Mouse (Mus musculus): ENCODE measurements around the gene Tmem200b. TPM values are rescaled to one million over a fixed set of nuclear protein-coding genes. Genes with fewer than 3 reads are reported as not detected.

The Tmem200b gene
- polyA plus RNA-seq, 1 experiment from 2014 or later = 6.0 TPM

GRCm38 (mm10) chr4:131885376-131885775 is 36.2 kb upstream of the Tmem200b start:
- H3K27ac ChIP-seq (replicated peaks) = no peak overlapping the region
- H3K9me3 ChIP-seq (replicated peaks) = no peaks in the 10 kb centered on the region
- H3K4me2 ChIP-seq (replicated peaks) = no peak overlapping the region
- H3K27me3 ChIP-seq = no peaks in the 10 kb centered on the region
- no peak overlapping the region for H3K9ac ChIP-seq
- H3K4me3 ChIP-seq (replicated peaks) = no peak overlapping the region
- H3K36me3 ChIP-seq = peaks cover 25% of the 10 kb centered on the region
- 79% methylated on average over 6 of the region's 6 CpGs for WGBS
- ATAC-seq (ENCODE audit: insufficient number of reproducible peaks, low FRiP score, low TSS enrichment, low read depth) = no peak
- peaks cover 19% of the 10 kb centered on the region for H3K4me1 ChIP-seq

- ATAC-seq (ENCODE audit: insufficient number of reproducible peaks, low FRiP score, low TSS enrichment, low read depth) = no peak
- no peak overlapping the region for H3K9ac ChIP-seq
- no peak overlapping the region for H3K27ac ChIP-seq (replicated peaks)
- WGBS = 78% methylated on average over 1 of the region's 1 CpGs
- peaks cover 4% of the 10 kb centered on the region; the same call in 1 of the 2 replicates for H3K4me1 ChIP-seq
- no peak overlapping the region for H3K4me3 ChIP-seq (replicated peaks)
- no peak overlapping the region for H3K4me2 ChIP-seq (replicated peaks)
- no peaks in the 10 kb centered on the region for H3K27me3 ChIP-seq
- H3K9me3 ChIP-seq (replicated peaks) = no peaks in the 10 kb centered on the region
- H3K36me3 ChIP-seq = peaks cover 48% of the 10 kb centered on the region
Measured at GRCm38 (mm10) chr4:131888564-131888963, 33.0 kb upstream of the Tmem200b start.

GRCm38 (mm10) chr4:131890692-131891091 is 30.9 kb upstream of the Tmem200b start:
- WGBS = 69% methylated on average over 3 of the region's 3 CpGs
- H3K4me2 ChIP-seq (replicated peaks) = no peak overlapping the region
- ATAC-seq (ENCODE audit: insufficient number of reproducible peaks, low FRiP score, low TSS enrichment, low read depth) = no peak
- H3K27ac ChIP-seq (replicated peaks) = no peak overlapping the region
- no peaks in the 10 kb centered on the region for H3K27me3 ChIP-seq
- H3K4me3 ChIP-seq (replicated peaks) = no peak overlapping the region
- H3K36me3 ChIP-seq = peaks cover 50% of the 10 kb centered on the region
- peaks cover 3% of the 10 kb centered on the region; the same call in 1 of the 2 replicates for H3K4me1 ChIP-seq
- H3K9me3 ChIP-seq (replicated peaks) = no peaks in the 10 kb centered on the region
- no peak overlapping the region for H3K9ac ChIP-seq

DNA sequence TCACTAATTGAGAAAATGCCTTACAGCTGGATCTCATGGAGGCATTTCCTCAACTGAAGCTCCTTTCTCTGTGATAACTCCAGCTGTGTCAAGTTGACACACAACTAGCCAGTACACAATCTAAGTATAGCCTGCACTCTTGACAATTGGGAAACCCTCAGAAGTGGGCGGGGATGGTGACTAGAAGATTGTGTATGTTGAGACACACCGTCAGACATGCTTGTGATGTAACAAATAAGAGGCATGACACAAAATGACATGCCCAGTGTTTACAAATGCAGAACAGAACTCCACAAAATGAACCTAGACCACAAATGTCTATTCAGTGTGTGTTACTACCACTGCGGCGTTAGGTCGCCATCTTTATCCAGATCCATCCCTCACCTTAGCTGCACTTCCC is 24.5 kb upstream of the Tmem200b start:
- Histone ChIP-seq H3K4me2 (replicated peaks) (no peak overlapping the region), H3K36me3 (peaks cover 82% of the 10 kb centered on the region), H3K9me3 (replicated peaks) (no peaks in the 10 kb centered on the region), H3K27me3 (no peaks in the 10 kb centered on the region), H3K9ac (no peak overlapping the region), H3K4me3 (replicated peaks) (no peak overlapping the region), H3K4me1 (no peaks in the 10 kb centered on the region), H3K27ac (replicated peaks) (no peak overlapping the region)
- ATAC-seq (ENCODE audit: insufficient number of reproducible peaks, low FRiP score, low TSS enrichment, low read depth) = no peak
- WGBS = 74% methylated on average over 5 of the region's 5 CpGs

DNA sequence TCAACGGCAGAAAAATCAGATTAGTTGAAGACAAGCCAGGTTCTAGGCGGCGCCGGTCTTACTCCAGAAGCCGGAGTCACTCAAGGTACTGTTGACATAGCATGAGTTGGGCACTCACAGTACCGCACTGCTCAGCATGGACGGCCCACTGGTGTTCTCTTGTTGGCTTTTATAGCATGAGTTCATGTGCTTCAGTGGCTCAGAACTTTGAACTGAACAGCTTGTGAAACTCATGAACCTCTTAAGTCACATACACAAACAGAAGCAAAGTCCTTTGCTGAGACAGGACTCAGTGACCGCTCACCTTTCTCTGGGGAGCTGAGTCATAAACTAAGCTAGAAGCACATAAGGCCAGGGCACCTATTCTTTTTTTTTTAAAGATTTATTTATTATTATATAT is 23.8 kb upstream of the Tmem200b start:
- H3K4me3 ChIP-seq (replicated peaks) = no peak overlapping the region
- ATAC-seq (ENCODE audit: insufficient number of reproducible peaks, low FRiP score, low TSS enrichment, low read depth) = no peak
- H3K36me3 ChIP-seq = peaks cover 81% of the 10 kb centered on the region
- 95% methylated on average over 8 of the region's 8 CpGs for WGBS
- H3K9ac ChIP-seq = no peak overlapping the region
- H3K4me1 ChIP-seq = no peaks in the 10 kb centered on the region
- H3K4me2 ChIP-seq (replicated peaks) = no peak overlapping the region
- no peaks in the 10 kb centered on the region for H3K27me3 ChIP-seq
- no peaks in the 10 kb centered on the region for H3K9me3 ChIP-seq (replicated peaks)
- H3K27ac ChIP-seq (replicated peaks) = no peak overlapping the region

GRCm38 (mm10) chr4:131898503-131899179 is 22.9 kb upstream of the Tmem200b start:
- Histone ChIP-seq H3K4me1 (no peaks in the 10 kb centered on the region), H3K27ac (replicated peaks) (no peak overlapping the region), H3K27me3 (no peaks in the 10 kb centered on the region), H3K4me3 (replicated peaks) (no peak overlapping the region), H3K4me2 (replicated peaks) (no peak overlapping the region), H3K9ac (no peak overlapping the region), H3K36me3 (peaks cover 72% of the 10 kb centered on the region), H3K9me3 (replicated peaks) (no peaks in the 10 kb centered on the region)
- 73% methylated on average over 12 of the region's 12 CpGs for WGBS
- ATAC-seq (ENCODE audit: insufficient number of reproducible peaks, low FRiP score, low TSS enrichment, low read depth) = no peak

GRCm38 (mm10) chr4:131899180-131899554 is 22.4 kb upstream of the Tmem200b start:
- Histone ChIP-seq H3K4me1 (no peaks in the 10 kb centered on the region), H3K9ac (no peak overlapping the region), H3K9me3 (replicated peaks) (no peaks in the 10 kb centered on the region), H3K4me2 (replicated peaks) (no peak overlapping the region), H3K27me3 (no peaks in the 10 kb centered on the region), H3K36me3 (peaks cover 70% of the 10 kb centered on the region), H3K27ac (replicated peaks) (no peak overlapping the region), H3K4me3 (replicated peaks) (no peak overlapping the region)
- WGBS = 64% methylated on average over 6 of the region's 6 CpGs
- ATAC-seq (ENCODE audit: insufficient number of reproducible peaks, low FRiP score, low TSS enrichment, low read depth) = no peak

GRCm38 (mm10) chr4:131901090-131901489 is 20.5 kb upstream of the Tmem200b start:
- H3K4me2 ChIP-seq (replicated peaks) = no peak overlapping the region
- 85% methylated on average over 15 of the region's 15 CpGs for WGBS
- no peaks in the 10 kb centered on the region for H3K9me3 ChIP-seq (replicated peaks)
- no peaks in the 10 kb centered on the region for H3K4me1 ChIP-seq
- no peak for ATAC-seq (ENCODE audit: insufficient number of reproducible peaks, low FRiP score, low TSS enrichment, low read depth)
- peaks cover 72% of the 10 kb centered on the region for H3K36me3 ChIP-seq
- H3K4me3 ChIP-seq (replicated peaks) = no peak overlapping the region
- H3K9ac ChIP-seq = no peak overlapping the region
- H3K27me3 ChIP-seq = no peaks in the 10 kb centered on the region
- H3K27ac ChIP-seq (replicated peaks) = no peak overlapping the region

GRCm38 (mm10) chr4:131904478-131904877 is 17.1 kb upstream of the Tmem200b start:
- Histone ChIP-seq H3K36me3 (peaks cover 47% of the 10 kb centered on the region), H3K27ac (replicated peaks) (no peak overlapping the region), H3K9me3 (replicated peaks) (no peaks in the 10 kb centered on the region), H3K4me2 (replicated peaks) (no peak overlapping the region), H3K4me1 (0 out of 2 replicates have a peak, but pooled peaks cover under 1% of the 10 kb centered on the region), H3K9ac (no peak overlapping the region), H3K4me3 (replicated peaks) (no peak overlapping the region), H3K27me3 (no peaks in the 10 kb centered on the region)
- WGBS = 59% methylated on average over 8 of the region's 8 CpGs
- ATAC-seq (ENCODE audit: insufficient number of reproducible peaks, low FRiP score, low TSS enrichment, low read depth) = 0 out of 2 replicates have a peak, but pooled peaks have one; percentile 36

DNA sequence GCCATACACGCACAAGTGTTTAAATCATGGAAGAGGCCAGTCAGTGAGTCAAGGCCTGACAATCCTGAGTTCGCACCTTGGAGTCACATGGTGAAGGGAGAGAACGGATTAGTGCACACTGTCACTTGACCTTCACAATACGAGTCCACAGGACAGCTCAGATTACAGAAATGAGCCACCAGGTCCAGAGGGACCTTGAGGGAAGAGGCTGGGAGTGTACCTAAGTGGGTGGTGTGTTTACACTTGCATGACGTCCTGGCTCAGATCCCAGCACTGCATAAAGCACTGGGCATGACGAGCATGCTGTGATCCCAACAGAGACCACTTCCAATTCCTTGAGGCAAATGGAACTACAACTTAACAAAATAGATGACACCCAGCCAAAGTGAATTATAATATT is 15.1 kb upstream of the Tmem200b start:
- Histone ChIP-seq H3K4me2 (replicated peaks) (no peak overlapping the region), H3K4me3 (replicated peaks) (no peak overlapping the region), H3K4me1 (peaks cover 18% of the 10 kb centered on the region), H3K27me3 (no peaks in the 10 kb centered on the region), H3K36me3 (peaks cover 28% of the 10 kb centered on the region), H3K9ac (no peak overlapping the region), H3K27ac (replicated peaks) (no peak overlapping the region), H3K9me3 (replicated peaks) (no peaks in the 10 kb centered on the region)
- WGBS = 55% methylated on average over 6 of the region's 6 CpGs
- no peak for ATAC-seq (ENCODE audit: insufficient number of reproducible peaks, low FRiP score, low TSS enrichment, low read depth)

GRCm38 (mm10) chr4:131907912-131908311 is 13.7 kb upstream of the Tmem200b start:
- H3K9ac ChIP-seq = no peak overlapping the region
- no peak for ATAC-seq (ENCODE audit: insufficient number of reproducible peaks, low FRiP score, low TSS enrichment, low read depth)
- H3K4me3 ChIP-seq (replicated peaks) = no peak overlapping the region
- H3K27me3 ChIP-seq = peaks cover 5% of the 10 kb centered on the region
- no peaks in the 10 kb centered on the region for H3K9me3 ChIP-seq (replicated peaks)
- H3K4me2 ChIP-seq (replicated peaks) = no peak overlapping the region
- no peak overlapping the region for H3K27ac ChIP-seq (replicated peaks)
- peaks cover 15% of the 10 kb centered on the region for H3K36me3 ChIP-seq
- H3K4me1 ChIP-seq = peaks cover 22% of the 10 kb centered on the region
- WGBS = 82% methylated on average over 3 of the region's 3 CpGs
